Mouse (Mus musculus) liver, embryonic 12.5 days (tissue): ENCODE results near the gene Rfxank. TPM values are rescaled to one million over a fixed set of nuclear protein-coding genes. Genes with fewer than 3 reads are reported as not detected.

Source experiments
- ATAC-seq: fragments of 200-750 bp; cut with Nextera tagmentation; 2 replicates; pipeline ENCODE4 v1.8.0; 2017; ENCODE audit warnings: moderate number of reproducible peaks, mild to moderate bottlenecking, moderate library complexity
- H3K27ac ChIP-seq: fragments of 300-500 bp; sonication (generic); 2 replicates; pipeline ENCODE4 v1.5.1; 2016; ENCODE audit warnings: mild to moderate bottlenecking
- H3K27me3 ChIP-seq: fragments of 300-500 bp; sonication (generic); replicated peaks from 2 replicates; pipeline ENCODE4 v1.6.1; 2016; ENCODE audit warnings: mild to moderate bottlenecking, moderate library complexity
- H3K36me3 ChIP-seq: fragments of 300-500 bp; sonication (generic); 2 replicates; pipeline ENCODE4 v1.6.1; 2016; ENCODE audit warnings: mild to moderate bottlenecking, moderate library complexity
- H3K4me1 ChIP-seq: fragments of 300-500 bp; sonication (generic); 2 replicates; pipeline ENCODE4 v1.6.1; 2016
- H3K4me2 ChIP-seq: fragments of 300-500 bp; sonication (generic); 2 replicates; pipeline ENCODE4 v1.6.1; 2016; ENCODE audit warnings: mild to moderate bottlenecking, moderate library complexity
- H3K4me3 ChIP-seq: fragments of 300-500 bp; sonication (generic); 2 replicates; pipeline ENCODE4 v1.5.1; 2016; ENCODE audit warnings: mild to moderate bottlenecking, moderate library complexity
- H3K9ac ChIP-seq: fragments of 300-500 bp; sonication (generic); 2 replicates; pipeline ENCODE4 v1.6.1; 2016; ENCODE audit warnings: mild to moderate bottlenecking, moderate library complexity
- H3K9me3 ChIP-seq: fragments of 300-500 bp; sonication (generic); replicated peaks from 2 replicates; pipeline ENCODE4 v1.6.1; 2016; ENCODE audit warnings: mild to moderate bottlenecking, moderate library complexity
- WGBS: fragments of 180-500 bp; shearing (Covaris S2); methylation state at CpG from one replicate; pipeline ENCODE4 v1.1.7; 2016; ENCODE audit not compliant: insufficient replicate concordance; 5-methylcytosine and 5-hydroxymethylcytosine counted together
- polyA plus RNA-seq: library from polyadenylated mRNA; unstranded; fragments of >200 nt; fragmentation: Nextera tagmentation; extraction: Ambion mirVana; gene quantifications from 2 replicates; pipeline ENCODE4 v1.2.1, GENCODE M21; 2016

The Rfxank gene
- polyA plus RNA-seq, 1 experiment from 2014 or later, result 9.6 TPM

DNA sequence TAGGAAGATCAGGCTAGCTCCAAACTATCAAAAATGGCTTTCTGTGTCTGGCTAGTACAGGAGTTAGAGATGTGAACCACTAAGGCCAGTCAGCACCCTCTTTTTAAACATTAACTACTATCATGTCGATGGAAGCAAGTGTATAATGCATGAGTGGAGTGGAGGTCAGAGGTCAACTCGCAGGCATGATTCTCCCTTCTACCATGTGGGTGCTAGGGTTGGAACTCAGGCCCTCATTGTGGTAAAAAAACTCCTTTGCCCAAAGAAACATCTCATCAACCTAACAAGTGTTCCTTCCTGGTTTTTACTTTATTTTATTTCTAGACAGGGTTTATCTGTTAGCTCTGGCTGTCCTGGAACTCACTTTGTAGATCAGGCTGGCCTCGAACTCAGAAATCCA lies 31.8 kb upstream of the Rfxank start:
- no peaks in the 10 kb centered on the region for H3K9me3 ChIP-seq
- 61% methylated on average over 3 of the region's 3 CpGs for WGBS

GRCm38 (mm10) chr8:70170116-70170515 lies 31.2 kb upstream of the Rfxank start:
- Histone ChIP-seq H3K36me3 (peaks cover 5% of the 10 kb centered on the region; the same call in 1 of the 2 replicates), H3K4me2 (no peak overlapping the region), H3K4me1 (peaks cover 60% of the 10 kb centered on the region), H3K4me3 (no peak overlapping the region), H3K9ac (no peak overlapping the region), H3K27ac (no peak overlapping the region), H3K9me3 (no peaks in the 10 kb centered on the region), H3K27me3 (peaks cover 23% of the 10 kb centered on the region)
- 55% methylated on average over 3 of the region's 3 CpGs for WGBS
- ATAC-seq, result no peak

More for the DNA sequence above, 31.8 kb upstream of the Rfxank start:
- H3K4me2 ChIP-seq, result no peak overlapping the region
- H3K4me3 ChIP-seq, result no peak overlapping the region
- ATAC-seq, result no peak
- no peak overlapping the region for H3K27ac ChIP-seq
- no peak overlapping the region for H3K9ac ChIP-seq
- H3K4me1 ChIP-seq, result peaks cover 56% of the 10 kb centered on the region
- peaks cover 16% of the 10 kb centered on the region for H3K27me3 ChIP-seq
- H3K36me3 ChIP-seq, result peaks cover 7% of the 10 kb centered on the region; the same call in 1 of the 2 replicates

- peak; percentile 61 for ATAC-seq
- no peaks in the 10 kb centered on the region for H3K9me3 ChIP-seq
- H3K4me2 ChIP-seq, result peak overlapping the region; percentile 57
- H3K36me3 ChIP-seq, result no peaks in the 10 kb centered on the region
- peaks cover 35% of the 10 kb centered on the region for H3K4me1 ChIP-seq
- peaks cover 39% of the 10 kb centered on the region for H3K27me3 ChIP-seq
- 2% methylated on average over 21 of the region's 21 CpGs for WGBS
- H3K9ac ChIP-seq, result no peak overlapping the region
- no peak overlapping the region for H3K27ac ChIP-seq
- H3K4me3 ChIP-seq, result peak overlapping the region; percentile 14; the same call in 1 of the 2 replicates
Observed at GRCm38 (mm10) chr8:70166504-70167110, 27.7 kb upstream of the Rfxank start.

DNA sequence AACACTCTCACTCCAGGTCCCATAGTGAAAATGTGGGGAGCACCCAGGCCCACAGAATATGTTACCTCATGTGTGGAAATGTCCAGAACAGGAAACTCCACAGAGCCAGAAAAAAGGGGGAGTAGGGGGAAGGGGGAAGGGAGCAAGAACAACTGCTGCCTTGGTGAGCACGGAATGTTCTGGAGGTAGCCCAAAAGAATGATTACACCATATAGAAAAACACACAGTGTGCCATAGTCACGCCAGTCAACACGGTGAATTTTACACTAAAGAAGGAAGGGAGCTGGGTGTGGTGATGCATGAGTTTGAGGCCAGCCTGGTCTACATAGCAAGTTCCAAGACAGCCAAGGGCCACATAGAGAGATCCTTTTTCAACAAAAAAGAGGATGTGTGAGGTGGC lies 24.4 kb upstream of the Rfxank start:
- no peak overlapping the region for H3K9ac ChIP-seq
- H3K4me3 ChIP-seq, result no peak overlapping the region
- H3K27me3 ChIP-seq, result peaks cover 60% of the 10 kb centered on the region
- ATAC-seq, result no peak
- no peak overlapping the region for H3K4me2 ChIP-seq
- H3K4me1 ChIP-seq, result peaks cover 26% of the 10 kb centered on the region
- H3K27ac ChIP-seq, result no peak overlapping the region
- no peaks in the 10 kb centered on the region for H3K36me3 ChIP-seq
- H3K9me3 ChIP-seq, result no peaks in the 10 kb centered on the region
- WGBS, result 69% methylated on average over 3 of the region's 3 CpGs

DNA sequence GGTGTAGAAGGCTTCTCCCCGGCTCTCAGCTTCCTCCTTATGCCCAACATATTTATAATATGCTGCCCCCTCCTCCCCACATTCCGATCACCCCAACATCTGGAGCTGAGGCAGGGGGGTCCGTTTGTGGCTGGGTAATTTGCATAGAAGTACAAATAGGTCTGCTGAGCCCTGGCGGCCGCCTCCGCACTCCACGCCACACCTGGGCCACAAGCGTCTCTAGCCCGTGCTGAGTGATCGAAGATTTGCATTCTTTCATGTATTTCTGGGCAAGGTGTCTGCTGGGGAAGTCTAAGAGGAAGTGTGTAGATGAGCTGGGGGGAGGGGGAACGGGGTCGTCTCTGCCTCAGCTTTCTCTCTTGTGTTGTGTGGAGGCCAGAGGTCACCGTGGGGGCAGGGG lies 21.1 kb upstream of the Rfxank start:
- Histone ChIP-seq H3K27ac (no peak overlapping the region), H3K9ac (no peak overlapping the region), H3K4me2 (no peak overlapping the region), H3K9me3 (no peaks in the 10 kb centered on the region), H3K36me3 (no peaks in the 10 kb centered on the region), H3K27me3 (peaks cover 63% of the 10 kb centered on the region), H3K4me3 (no peak overlapping the region), H3K4me1 (peaks cover 22% of the 10 kb centered on the region)
- ATAC-seq, result no peak
- 39% methylated on average over 13 of the region's 13 CpGs for WGBS

DNA sequence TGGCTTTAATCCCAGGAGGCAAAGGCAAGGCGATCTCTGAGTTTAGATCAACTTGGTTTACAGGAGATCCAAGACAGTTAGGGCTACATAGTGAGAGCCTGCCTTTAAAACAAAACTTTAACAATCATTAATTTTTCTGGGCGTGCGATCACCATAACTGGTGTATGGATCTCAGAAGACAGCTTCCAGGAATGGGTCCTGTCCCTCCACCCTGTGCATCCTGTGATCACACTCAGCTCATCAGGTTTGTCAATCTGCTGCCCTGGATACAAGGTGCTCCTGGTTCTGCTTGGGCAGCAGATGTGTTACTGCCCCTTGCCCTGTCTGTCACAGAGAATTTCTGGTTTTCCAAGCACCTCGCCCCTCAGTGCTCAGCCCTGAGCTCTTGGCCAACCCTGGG lies 20.3 kb upstream of the Rfxank start:
- Histone ChIP-seq H3K4me3 (0 out of 2 replicates have a peak overlapping the region, but pooled peaks have one; percentile 65), H3K9me3 (no peaks in the 10 kb centered on the region), H3K9ac (no peak overlapping the region; the same call in 1 of the 2 replicates), H3K27me3 (peaks cover 63% of the 10 kb centered on the region), H3K4me2 (peak overlapping the region; percentile 95; the same call in 1 of the 2 replicates), H3K36me3 (no peaks in the 10 kb centered on the region), H3K4me1 (peaks cover 21% of the 10 kb centered on the region), H3K27ac (no peak overlapping the region)
- no peak for ATAC-seq
- 80% methylated on average over 4 of the region's 4 CpGs for WGBS

DNA sequence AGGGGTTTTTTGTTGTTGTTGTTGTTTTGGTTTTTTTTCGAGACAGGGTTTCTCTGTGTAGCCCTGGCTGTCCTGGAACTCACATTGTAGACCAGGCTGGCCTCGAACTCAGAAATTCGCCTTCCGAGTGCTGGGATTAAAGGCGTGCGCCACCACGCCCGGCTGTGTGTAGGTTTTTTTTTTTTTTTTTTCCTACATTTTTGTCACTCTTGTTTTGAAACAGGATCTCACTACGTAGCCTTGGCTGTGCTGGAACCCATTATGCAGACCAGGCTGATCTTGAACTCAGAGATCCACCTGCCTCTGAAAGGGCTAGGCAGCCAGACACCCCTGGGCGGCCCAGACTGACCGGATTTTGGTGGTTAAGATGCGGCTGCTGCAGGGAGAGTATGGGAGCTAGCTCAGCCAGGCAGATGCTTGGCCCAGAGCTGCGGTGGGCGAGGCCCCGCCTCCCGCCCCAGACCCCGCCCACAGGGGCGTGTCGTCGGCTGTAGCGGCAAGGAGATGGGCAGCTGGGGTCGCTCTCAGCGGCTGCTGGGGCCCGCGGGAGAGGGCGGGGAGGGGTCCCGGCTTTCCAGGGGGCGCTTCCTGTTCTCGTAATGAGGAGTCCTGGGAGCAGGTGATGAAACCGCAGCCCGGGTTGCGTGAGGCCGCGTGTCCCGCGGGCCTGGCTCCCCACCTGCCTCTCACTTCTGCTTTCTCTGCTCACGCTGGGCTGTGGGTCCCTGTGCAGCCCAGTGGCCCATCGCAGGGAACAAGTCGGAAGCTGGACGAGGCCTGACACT lies 19.3 kb upstream of the Rfxank start:
- peak overlapping the region; percentile 65 for H3K4me3 ChIP-seq
- H3K27ac ChIP-seq, result no peak overlapping the region
- H3K9me3 ChIP-seq, result no peaks in the 10 kb centered on the region
- H3K4me2 ChIP-seq, result peak overlapping the region; percentile 95
- peak; percentile 81 for ATAC-seq
- no peaks in the 10 kb centered on the region for H3K36me3 ChIP-seq
- H3K27me3 ChIP-seq, result peaks cover 58% of the 10 kb centered on the region
- peak overlapping the region; percentile 63 for H3K9ac ChIP-seq
- 10% methylated on average over 40 of the region's 40 CpGs for WGBS
- H3K4me1 ChIP-seq, result peaks cover 21% of the 10 kb centered on the region

DNA sequence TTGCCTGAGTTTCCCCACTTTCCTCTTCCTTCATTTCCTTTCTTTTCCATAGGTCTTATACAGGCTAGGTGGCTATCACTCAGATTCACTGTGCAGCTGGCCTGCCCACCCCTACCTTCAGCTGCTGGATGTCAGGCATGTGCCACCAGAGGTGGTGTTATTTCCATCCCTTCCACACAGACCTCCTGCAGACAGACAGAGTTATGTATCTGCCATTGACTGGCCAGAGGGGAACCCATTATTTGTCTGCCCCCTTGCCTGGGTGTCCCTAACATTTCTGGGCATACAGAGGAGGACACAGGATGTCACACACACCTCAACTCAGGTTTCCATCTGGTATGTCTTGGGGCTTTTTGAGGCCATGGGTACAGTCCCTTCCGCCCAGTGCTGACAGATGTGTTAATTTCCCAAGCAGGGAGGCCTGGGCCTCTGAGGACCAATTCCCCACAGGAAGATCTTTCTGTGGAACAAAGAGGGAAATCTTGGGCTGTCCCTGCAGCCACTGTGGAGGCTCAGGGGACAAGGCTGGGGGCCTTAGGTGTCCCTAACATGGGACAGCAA lies 18.4 kb upstream of the Rfxank start:
- Histone ChIP-seq H3K36me3 (no peaks in the 10 kb centered on the region), H3K4me1 (peaks cover 28% of the 10 kb centered on the region), H3K9ac (no peak overlapping the region), H3K4me2 (no peak overlapping the region), H3K9me3 (no peaks in the 10 kb centered on the region), H3K27me3 (peaks cover 65% of the 10 kb centered on the region), H3K4me3 (no peak overlapping the region), H3K27ac (no peak overlapping the region)
- no peak for ATAC-seq
- 89% methylated on average over 1 of the region's 1 CpGs for WGBS

- no peak overlapping the region for H3K9ac ChIP-seq
- peak; percentile 94 for ATAC-seq
- no peak overlapping the region for H3K4me3 ChIP-seq
- peaks cover 26% of the 10 kb centered on the region for H3K4me1 ChIP-seq
- peaks cover 55% of the 10 kb centered on the region for H3K27me3 ChIP-seq
- WGBS, result 15% methylated on average over 22 of the region's 22 CpGs
- no peak overlapping the region for H3K27ac ChIP-seq
- peak overlapping the region; percentile 46 for H3K4me2 ChIP-seq
- no peaks in the 10 kb centered on the region for H3K9me3 ChIP-seq
- no peaks in the 10 kb centered on the region for H3K36me3 ChIP-seq
Observed at GRCm38 (mm10) chr8:70152537-70153257, 13.7 kb upstream of the Rfxank start.

- Histone ChIP-seq H3K4me3 (0 out of 2 replicates have a peak overlapping the region, but pooled peaks have one; percentile 1), H3K4me1 (peaks cover 23% of the 10 kb centered on the region), H3K9ac (no peak overlapping the region; the same call in 1 of the 2 replicates), H3K27ac (no peak overlapping the region), H3K36me3 (peaks cover 22% of the 10 kb centered on the region), H3K4me2 (peak overlapping the region; percentile 34), H3K27me3 (peaks cover 30% of the 10 kb centered on the region), H3K9me3 (no peaks in the 10 kb centered on the region)
- WGBS, result 22% methylated on average over 13 of the region's 13 CpGs
- peak; percentile 36; the same call in 1 of the 2 replicates for ATAC-seq
Observed at GRCm38 (mm10) chr8:70150158-70150557, 11.2 kb upstream of the Rfxank start.

DNA sequence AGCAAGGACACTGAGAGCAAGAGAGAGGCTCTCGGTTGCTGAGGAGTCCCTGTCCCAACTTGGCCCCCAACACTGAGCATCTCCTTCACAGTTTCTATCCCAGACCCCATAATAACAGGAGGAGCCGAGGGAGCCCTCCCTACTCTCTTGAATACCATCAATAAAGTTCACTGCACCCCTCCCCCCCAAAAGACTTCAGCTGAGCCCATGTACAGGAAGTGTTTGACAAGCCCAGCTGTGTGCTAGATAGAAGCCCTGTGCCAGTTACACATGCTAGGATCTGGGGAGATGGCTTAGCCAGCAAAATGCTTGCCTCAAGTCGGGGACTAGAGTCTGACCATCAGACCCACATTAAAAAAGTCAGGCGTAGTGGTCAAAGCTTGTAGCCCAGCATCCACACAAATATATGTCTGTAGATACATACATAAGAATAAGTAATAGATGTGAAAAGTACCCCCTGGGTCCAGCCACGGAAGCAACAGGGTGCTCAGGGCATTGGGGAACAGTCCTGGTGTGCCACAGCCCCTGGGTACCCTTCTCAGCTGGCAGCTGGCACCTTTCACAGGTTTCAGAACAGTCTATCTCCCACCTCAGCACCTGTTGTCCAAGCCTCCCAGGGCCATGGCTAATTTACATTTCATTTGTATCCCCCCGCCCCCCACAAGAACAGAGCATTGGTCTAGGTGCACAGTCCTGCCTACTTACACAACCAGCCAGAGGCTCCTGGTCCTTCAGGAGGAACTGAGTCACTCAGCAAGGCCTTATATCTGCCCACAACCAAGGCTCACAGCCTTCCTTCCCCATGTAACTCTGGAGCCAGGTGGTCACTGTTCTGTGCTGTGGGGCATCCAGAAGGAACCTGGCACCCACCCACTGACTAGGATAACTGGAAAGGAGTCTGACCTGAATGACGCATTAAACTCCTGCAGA lies 9.0 kb upstream of the Rfxank start:
- ATAC-seq, result no peak
- 67% methylated on average over 7 of the region's 7 CpGs for WGBS

More for the DNA sequence above, 9.0 kb upstream of the Rfxank start:
- Histone ChIP-seq H3K9ac (no peak overlapping the region), H3K4me1 (peaks cover 22% of the 10 kb centered on the region), H3K4me3 (no peak overlapping the region), H3K9me3 (no peaks in the 10 kb centered on the region), H3K36me3 (peaks cover 44% of the 10 kb centered on the region), H3K4me2 (no peak overlapping the region), H3K27me3 (peaks cover 15% of the 10 kb centered on the region), H3K27ac (no peak overlapping the region)
